Mouse (Mus musculus): Measurements from ENCODE around the gene Rspo3. TPM values are rescaled to one million over a fixed set of nuclear protein-coding genes. Genes with fewer than 3 reads are reported as not detected.

Gene Rspo3
- total RNA-seq, 1 experiment from 2014 or later, result 6.0 TPM

DNA sequence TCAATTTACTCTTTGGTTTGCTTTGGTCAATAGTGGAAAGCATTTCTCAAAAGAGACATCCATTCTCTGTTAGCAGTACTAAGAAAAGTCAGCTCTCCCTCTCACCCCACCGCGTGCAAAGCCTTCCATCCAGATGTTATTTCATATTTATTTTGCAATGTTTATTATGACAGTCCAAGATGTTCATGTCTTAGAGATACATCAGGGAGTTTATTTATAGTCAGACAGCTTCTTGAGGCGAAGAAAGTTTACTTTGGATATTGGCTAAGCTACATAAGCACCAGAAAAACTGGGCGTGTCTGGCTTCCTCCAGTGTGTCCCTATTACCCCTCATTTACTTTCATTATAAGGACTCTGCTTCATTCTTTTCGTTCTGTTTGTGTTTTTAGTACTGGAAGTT is 94.4 kb downstream of the Rspo3 start:
- DNase-seq, result no peak

DNA sequence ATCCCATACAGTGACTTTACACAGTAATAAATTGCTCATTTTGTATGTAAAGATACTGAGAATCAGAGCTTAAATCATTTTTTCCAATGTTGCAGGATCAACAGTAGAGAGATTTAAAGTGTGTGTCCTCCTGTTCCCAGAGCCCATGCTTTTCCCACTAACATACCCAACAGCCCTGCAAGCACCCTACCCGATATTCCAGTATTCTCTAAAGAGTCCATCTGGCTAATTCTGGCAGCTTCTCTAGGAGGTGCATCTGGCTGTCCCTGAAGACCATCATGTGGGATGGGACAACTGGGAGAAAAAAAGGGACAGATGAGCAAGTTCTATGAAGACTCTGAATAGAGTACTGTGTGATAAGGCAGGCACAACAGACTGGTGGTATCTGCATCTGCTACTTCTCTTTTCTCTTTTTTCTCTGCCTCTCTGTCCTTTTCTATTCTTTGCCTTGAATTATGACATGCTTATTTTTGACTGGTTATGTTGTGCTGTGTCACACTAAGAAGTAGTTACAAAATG is 102.7 kb downstream of the Rspo3 start:
- DNase-seq, result no peak

DNA sequence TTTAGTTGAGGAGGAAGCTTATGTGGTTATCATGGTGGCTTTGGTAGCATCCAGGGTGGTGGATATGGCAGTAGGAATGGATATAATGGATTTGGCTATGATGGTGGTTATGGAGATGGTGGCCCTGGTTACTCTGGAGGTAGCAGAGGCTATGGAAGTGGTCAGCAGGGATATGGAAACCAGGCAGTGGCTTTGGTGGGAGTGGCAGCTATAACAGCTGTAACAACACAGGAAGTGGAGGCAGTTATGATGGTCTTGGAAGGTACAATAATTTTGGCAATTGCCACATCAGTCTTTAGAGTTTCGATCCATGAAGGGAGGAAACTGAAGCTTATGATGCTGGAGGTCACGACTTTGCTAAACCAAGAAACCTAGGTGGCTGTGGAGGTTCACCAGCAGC is 109.0 kb downstream of the Rspo3 start:
- DNase-seq, result no peak

DNA sequence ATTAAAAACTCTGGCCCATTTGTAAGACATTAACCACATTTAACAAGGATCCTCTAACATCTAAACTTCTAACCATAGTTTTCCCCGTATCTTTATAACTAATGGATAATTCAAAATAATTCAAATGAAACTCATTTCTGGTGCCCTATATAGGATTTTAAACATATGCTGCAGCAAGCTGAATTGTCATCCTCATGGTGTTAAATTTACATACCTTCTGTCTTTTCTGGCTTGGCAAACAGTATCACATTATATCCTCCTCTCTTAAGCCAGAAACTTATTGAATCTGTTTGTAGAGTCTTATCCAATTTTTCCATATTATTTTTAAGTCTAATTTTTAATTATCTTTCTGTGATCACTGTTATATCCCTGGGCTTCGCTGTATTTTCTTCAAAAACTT is 111.1 kb downstream of the Rspo3 start:
- DNase-seq, result no peak

DNA sequence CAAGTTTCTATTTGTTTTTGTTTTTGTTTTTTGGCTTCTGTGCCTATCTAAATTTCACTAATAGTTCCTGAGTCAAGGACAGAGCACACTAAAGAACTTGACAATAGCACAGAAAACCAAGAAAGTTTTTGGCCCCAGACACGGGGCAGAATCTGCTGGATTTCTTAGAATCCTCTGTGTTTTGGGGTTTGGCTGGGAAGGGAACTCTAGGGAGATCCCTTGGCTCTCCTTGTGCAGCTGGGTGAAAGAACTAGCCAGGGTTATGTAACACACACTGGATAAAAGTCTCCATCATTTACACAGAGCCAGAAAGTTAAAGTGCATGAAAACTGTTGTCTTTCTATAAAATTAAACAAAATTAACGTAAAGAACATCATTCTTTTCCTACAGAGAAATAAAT is 121.3 kb downstream of the Rspo3 start:
- no peak for DNase-seq

DNA sequence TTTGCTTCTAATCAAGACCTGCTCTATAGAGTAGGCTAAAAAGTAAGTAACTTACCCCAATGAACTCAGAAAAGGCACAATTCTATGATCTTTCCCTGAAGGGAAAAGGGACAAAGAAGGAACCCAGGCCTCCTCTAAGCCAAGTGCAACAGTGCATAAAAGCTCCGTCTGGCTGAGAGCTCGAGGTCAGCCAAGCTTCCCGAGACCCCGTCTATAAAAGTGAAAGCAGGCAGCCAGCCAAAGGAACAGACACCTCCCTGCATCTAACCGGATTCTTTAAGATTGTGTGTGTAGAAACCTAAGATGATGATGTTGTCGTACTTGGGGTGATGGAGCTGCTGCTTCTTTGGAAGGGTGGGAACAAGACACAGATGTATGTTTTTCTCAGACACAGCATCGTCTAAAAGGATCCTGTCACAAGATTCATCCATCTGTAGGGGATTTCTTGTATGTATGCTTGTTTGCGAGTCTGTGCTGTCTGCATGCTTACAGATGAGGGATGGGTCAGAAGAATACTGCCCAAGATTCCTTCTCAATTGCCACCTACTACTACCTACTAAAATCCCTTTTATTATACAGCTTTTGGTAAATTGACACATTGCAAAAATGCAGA is 132.9 kb downstream of the Rspo3 start:
- no peak for DNase-seq

Other genes with a start within 250 kb of the Rspo3 start
- 77.4 and 90.5 TPM in 2 replicates for gene Echdc1, start 222.7 kb downstream of the Rspo3 start, total RNA-seq (2021)
- 51.1 and 55.6 TPM in 2 replicates for gene Rnf146, start 173.4 kb downstream of the Rspo3 start, total RNA-seq (2021)

All from adrenal gland, postnatal 25 days (tissue).